Mouse (Mus musculus): ENCODE results near the gene Clec4a4. TPM values are rescaled to one million over a fixed set of nuclear protein-coding genes. Genes with fewer than 3 reads are reported as not detected.
A peak's percentile ranks its signal among the peaks of the same experiment; 100 is the strongest.
"Not testable (repeated sequence)": the region's sequence is repeated elsewhere in the genome, so short reads cannot be mapped to it uniquely, and the experiment has no call there.

Gene Clec4a4
- total RNA-seq (2018; cell fraction: chromatin; rRNA removed), result 1 to 10 TPM in 22 of 26 experiments, not detected in 4; 1.6 to 8.1 (median 3.7) TPM
- 1 to 10 TPM in 18 of 26 experiments, under 1 TPM in 8; 0.49 to 4.6 (median 2.1) TPM for total RNA-seq (2018; cell fraction: cytosol; rRNA removed)
- 1 to 10 TPM in 22 of 26 experiments, not detected in 4; 1.5 to 5.6 (median 2.8) TPM for total RNA-seq (2018; cell fraction: nucleus; rRNA removed)
- polyA plus RNA-seq (2018), result 0.41 to 1.2 TPM (median 0.80 TPM) in 3 replicates

GRCm38 (mm10) chr6:122989876-122990437 is at the start of gene Clec4a4:
Gene Clec4a4, plus strand, starts transcription at chr6:122990367.
- H3K36me3 ChIP-seq (ENCODE audit: inconsistent target), result no peaks in the 10 kb centered on the region
- WGBS (ENCODE audit: missing documents), result 22% methylated on average over 6 of the region's 6 CpGs
- H3K27ac ChIP-seq, result peak within 1 kb of the TSS; percentile 49
- H3K4me3 ChIP-seq (ENCODE audit: inconsistent target), result no peak within 1 kb of the TSS
- no peaks in the 10 kb centered on the region for H3K79me2 ChIP-seq (ENCODE audit: inconsistent target)

- Histone ChIP-seq H3K4me3 (ENCODE audit: inconsistent target) (no peak overlapping the region), H3K27ac (peak overlapping the region; percentile 70)
- 51% methylated on average over 2 of the region's 2 CpGs for WGBS (ENCODE audit: missing documents)
Measured at GRCm38 (mm10) chr6:122946760-122947159, 43.4 kb upstream of the Clec4a4 start.

GRCm38 (mm10) chr6:122952401-122952800 is 37.8 kb upstream of the Clec4a4 start, which contains the start of gene Clec4a3:
Gene Clec4a3, plus strand, starts transcription at chr6:122952515.
- Histone ChIP-seq H3K27ac (peak within 1 kb of the TSS; percentile 94), H3K79me2 (ENCODE audit: inconsistent target) (peaks cover 18% of the 10 kb centered on the region; the same call in 1 of the 2 replicates), H3K4me3 (ENCODE audit: inconsistent target) (peak within 1 kb of the TSS; percentile 24), H3K36me3 (ENCODE audit: inconsistent target) (peaks cover 13% of the 10 kb centered on the region)
- 1% methylated on average over 8 of the region's 8 CpGs for WGBS (ENCODE audit: missing documents)

More at GRCm38 (mm10) chr6:122946760-122947159, 43.4 kb upstream of the Clec4a4 start:
- Histone ChIP-seq H3K36me3 (ENCODE audit: inconsistent target) (no peaks in the 10 kb centered on the region), H3K79me2 (ENCODE audit: inconsistent target) (no peaks in the 10 kb centered on the region)

GRCm38 (mm10) chr6:122964562-122964961 is 25.6 kb upstream of the Clec4a4 start:
- no peak overlapping the region for H3K27ac ChIP-seq
- peaks cover 45% of the 10 kb centered on the region for H3K36me3 ChIP-seq (ENCODE audit: inconsistent target)
- WGBS (ENCODE audit: missing documents), result 70% methylated on average over 2 of the region's 2 CpGs
- no peaks in the 10 kb centered on the region for H3K79me2 ChIP-seq (ENCODE audit: inconsistent target)
- H3K4me3 ChIP-seq (ENCODE audit: inconsistent target), result no peak overlapping the region

DNA sequence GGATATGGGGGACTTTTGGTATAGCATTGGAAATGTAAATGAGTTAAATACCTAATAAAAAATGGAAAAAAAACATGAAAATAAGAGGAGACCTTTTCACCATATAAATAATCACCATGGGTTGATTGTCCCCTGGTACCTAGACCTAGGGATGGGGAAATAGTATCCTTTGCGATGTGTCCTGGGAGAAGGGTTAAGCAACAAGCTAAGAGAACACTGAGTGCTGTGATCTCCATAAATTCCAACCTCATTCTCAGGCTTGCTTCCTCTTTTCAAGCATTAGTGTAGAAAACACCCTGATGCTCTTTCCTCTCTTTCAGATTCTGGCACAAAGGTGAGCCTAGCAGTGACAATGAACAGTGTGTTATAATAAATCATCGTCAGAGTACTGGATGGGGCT is 21.1 kb upstream of the Clec4a4 start:
- Histone ChIP-seq H3K36me3 (ENCODE audit: inconsistent target) (peaks cover 72% of the 10 kb centered on the region), H3K4me3 (ENCODE audit: inconsistent target) (no peak overlapping the region), H3K79me2 (ENCODE audit: inconsistent target) (no peaks in the 10 kb centered on the region), H3K27ac (no peak overlapping the region)
- 100% methylated on average over 2 of the region's 2 CpGs for WGBS (ENCODE audit: missing documents)

- not testable (repeated sequence) for H3K79me2 ChIP-seq (ENCODE audit: inconsistent target); H3K36me3 ChIP-seq (ENCODE audit: inconsistent target); H3K27ac ChIP-seq; H3K4me3 ChIP-seq (ENCODE audit: inconsistent target)
- WGBS (ENCODE audit: missing documents), result 90% methylated on average over 2 of the region's 2 CpGs
Measured at GRCm38 (mm10) chr6:123004696-123005095, 14.5 kb downstream of the Clec4a4 start.

- Histone ChIP-seq H3K79me2 (ENCODE audit: inconsistent target) (no peaks in the 10 kb centered on the region), H3K27ac (no peak overlapping the region), H3K36me3 (ENCODE audit: inconsistent target) (no peaks in the 10 kb centered on the region), H3K4me3 (ENCODE audit: inconsistent target) (no peak overlapping the region)
- WGBS (ENCODE audit: missing documents), result 27% methylated on average over 1 of the region's 1 CpGs
Measured at GRCm38 (mm10) chr6:123005591-123005990, 15.4 kb downstream of the Clec4a4 start.

DNA sequence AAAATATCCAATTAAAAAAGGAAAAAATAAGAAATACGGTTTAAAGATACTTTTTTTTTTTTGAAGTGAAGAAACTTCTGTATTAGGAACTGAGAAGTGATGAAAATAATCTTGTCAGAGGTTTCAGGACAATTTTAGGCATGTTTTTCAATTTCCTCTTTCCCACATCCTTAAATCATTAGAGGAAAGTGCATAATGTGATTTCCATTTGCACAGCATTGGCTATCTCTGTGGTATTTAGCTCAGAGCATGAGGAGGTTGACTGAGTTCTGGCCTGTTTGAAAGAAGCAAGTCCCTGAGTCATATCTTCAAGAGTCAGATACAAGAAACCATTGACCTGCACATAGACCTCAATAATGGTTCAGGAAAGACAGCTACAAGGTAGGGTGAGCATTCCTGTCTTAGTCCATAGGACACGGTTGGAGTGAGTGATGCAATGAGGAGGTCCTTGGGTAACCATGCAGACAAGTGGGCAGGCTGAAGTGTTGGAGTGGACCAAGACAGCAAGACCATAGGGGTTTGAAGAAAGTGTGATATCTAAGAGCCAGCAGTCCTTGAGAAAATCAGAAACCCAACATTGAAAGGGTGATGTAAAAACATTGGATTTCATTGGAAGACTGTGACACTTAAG is 59.7 kb downstream of the Clec4a4 start, which contains the start of gene Clec4b1:
Gene Clec4b1, plus strand, starts transcription at position 221 of the 631 bp plus-strand sequence.
- Histone ChIP-seq H3K4me3 (ENCODE audit: inconsistent target) (no peak within 1 kb of the TSS), H3K27ac (peak within 1 kb of the TSS; percentile 64), H3K36me3 (ENCODE audit: inconsistent target) (no peaks in the 10 kb centered on the region), H3K79me2 (ENCODE audit: inconsistent target) (no peaks in the 10 kb centered on the region)
- WGBS (ENCODE audit: missing documents), result 43% methylated on average over 2 of the region's 2 CpGs

Other genes with a start within 250 kb of the Clec4a4 start
- 2.4 to 6.9 TPM (median 3.4 TPM) in 3 replicates for gene Slc2a3, start 188.7 kb upstream of the Clec4a4 start, polyA plus RNA-seq (2018)
- 12.2 to 18.5 TPM (median 15.1 TPM) in 3 replicates for gene Foxj2, start 170.5 kb upstream of the Clec4a4 start, polyA plus RNA-seq (2018)
- 541 to 857 TPM (median 783 TPM) in 3 replicates for gene C3ar1, start 134.2 kb upstream of the Clec4a4 start, polyA plus RNA-seq (2018)
- gene Necap1, start 115.9 kb upstream of the Clec4a4 start, polyA plus RNA-seq (2018), result 43.5 to 54.5 TPM (median 45.5 TPM) in 3 replicates
- 65.6 to 266 TPM (median 257 TPM) in 3 replicates for gene Clec4a1, start 68.5 kb upstream of the Clec4a4 start, polyA plus RNA-seq (2018)
- gene Clec4a3, start 37.9 kb upstream of the Clec4a4 start, polyA plus RNA-seq (2018), result 62.0 to 300 TPM (median 177 TPM) in 3 replicates
- 3.1 to 7.3 TPM (median 5.7 TPM) in 3 replicates for gene Clec4b1, start 59.6 kb downstream of the Clec4a4 start, polyA plus RNA-seq (2018)
- gene Clec4a2, start 116.1 kb downstream of the Clec4a4 start, polyA plus RNA-seq (2018), result 66.0 to 89.8 TPM (median 67.4 TPM) in 3 replicates
- gene Clec4b2, start 182.5 kb downstream of the Clec4a4 start, polyA plus RNA-seq (2018), result 0.22 to 0.53 TPM in 2 of 3 replicates, not detected in the other
- 241 to 528 TPM (median 280 TPM) in 3 replicates for gene Clec4n, start 239.5 kb downstream of the Clec4a4 start, polyA plus RNA-seq (2018)